Mouse (Mus musculus) mouse trophoblast stem cell (cell line): Measurements from ENCODE around the gene C5ar1.

Experiments
- in situ Hi-C, 2 experiments: fragments of 300-500 bp; cut with MseI, MboI; formaldehyde crosslinking; loops; 2 replicates in 1 of 2; 3 replicates in 1 of 2; pipeline ENCODE4 v1.15.1; 2025

Gene C5ar1

GRCm38 (mm10) chr7:16229869-16230268 is 29.5 kb downstream of the C5ar1 start:
- in situ Hi-C loops = no loop called here

GRCm38 (mm10) chr7:16221582-16222272 is 37.6 kb downstream of the C5ar1 start, which contains the start of gene Dhx34:
Gene Dhx34 (minus strand): TSS chr7:16222037.
- in situ Hi-C loops = loop anchor here in 1 of 2 experiments (5.0 kb wide), 1 partner anchor 51 kb away; the partner anchor contains the start of gene Inafm1

- in situ Hi-C loops = no loop called here
Observed at GRCm38 (mm10) chr7:16213986-16214385, 45.4 kb downstream of the C5ar1 start.

DNA sequence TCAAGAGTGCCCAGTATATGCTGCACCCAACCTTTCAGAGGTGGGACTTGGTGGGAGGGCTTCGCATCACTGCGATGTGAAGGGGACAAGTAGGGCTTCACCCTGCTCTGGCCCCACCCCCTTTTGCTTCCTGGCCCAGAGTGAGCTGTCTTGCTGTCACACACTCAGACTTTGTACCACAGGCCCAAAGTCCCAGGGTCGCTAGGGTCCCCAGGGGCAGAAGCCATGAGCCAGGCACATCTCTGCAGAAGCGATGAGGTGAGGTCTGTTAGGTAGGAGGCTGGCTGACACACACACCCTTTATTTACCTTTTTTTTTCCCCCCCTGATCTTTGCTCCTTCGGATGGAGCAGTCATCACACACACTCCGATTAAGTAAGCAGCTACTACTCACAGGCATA is 46.1 kb downstream of the C5ar1 start:
- in situ Hi-C loops = no loop called here

DNA sequence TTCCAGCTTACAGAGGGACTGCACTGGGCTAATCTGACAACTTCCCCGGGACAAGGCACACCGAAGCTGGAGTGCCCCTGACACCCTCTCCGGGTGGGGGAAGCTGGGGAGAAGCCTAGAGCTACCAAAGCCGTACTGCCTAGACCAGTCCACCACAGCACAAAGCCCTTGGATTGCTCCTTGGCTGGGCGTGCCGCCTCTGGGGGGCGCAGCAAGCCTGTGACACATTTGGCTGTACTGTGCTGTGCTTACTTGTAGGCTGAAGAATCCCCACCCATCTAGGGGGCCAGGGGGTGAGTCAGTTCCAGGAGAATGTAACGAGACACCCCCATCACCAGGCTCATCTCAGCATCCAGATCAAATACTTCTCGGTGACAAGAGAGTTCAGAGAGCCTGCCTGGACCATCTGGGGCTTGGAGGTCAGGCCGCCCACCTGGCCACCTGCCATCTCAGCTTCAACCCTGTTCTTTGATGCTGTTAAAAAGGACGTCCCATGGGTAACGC is 48.4 kb downstream of the C5ar1 start:
- in situ Hi-C loops = no loop called here

- in situ Hi-C loops = no loop called here
Observed at GRCm38 (mm10) chr7:16208781-16209665, 50.3 kb downstream of the C5ar1 start.

GRCm38 (mm10) chr7:16207496-16207895 is 51.8 kb downstream of the C5ar1 start:
- in situ Hi-C loops = no loop called here

GRCm38 (mm10) chr7:16207076-16207475 is 52.3 kb downstream of the C5ar1 start:
- in situ Hi-C loops = no loop called here

- in situ Hi-C loops = no loop called here
Observed at GRCm38 (mm10) chr7:16204791-16205190, 54.5 kb downstream of the C5ar1 start.

DNA sequence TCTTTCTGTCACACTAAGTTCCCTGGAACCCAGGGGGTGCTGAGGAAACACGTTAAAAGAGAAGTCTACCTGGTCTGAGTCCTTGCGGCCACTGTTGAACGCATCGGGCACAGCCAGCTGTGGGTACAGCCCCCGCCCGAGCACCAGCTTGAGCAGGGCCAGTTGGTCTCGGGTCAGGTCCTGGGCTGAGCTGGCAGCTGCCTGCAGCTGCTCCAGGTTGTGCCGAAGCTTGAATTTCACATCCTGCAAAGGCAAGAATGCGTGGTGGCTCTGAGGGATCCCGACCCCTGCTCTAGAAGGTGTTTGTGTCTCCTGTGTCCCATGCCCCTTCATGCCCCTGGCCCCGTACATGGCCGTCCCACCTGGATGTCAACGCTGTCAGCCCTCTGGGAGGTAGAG is 55.8 kb downstream of the C5ar1 start:
- in situ Hi-C loops = no loop called here

DNA sequence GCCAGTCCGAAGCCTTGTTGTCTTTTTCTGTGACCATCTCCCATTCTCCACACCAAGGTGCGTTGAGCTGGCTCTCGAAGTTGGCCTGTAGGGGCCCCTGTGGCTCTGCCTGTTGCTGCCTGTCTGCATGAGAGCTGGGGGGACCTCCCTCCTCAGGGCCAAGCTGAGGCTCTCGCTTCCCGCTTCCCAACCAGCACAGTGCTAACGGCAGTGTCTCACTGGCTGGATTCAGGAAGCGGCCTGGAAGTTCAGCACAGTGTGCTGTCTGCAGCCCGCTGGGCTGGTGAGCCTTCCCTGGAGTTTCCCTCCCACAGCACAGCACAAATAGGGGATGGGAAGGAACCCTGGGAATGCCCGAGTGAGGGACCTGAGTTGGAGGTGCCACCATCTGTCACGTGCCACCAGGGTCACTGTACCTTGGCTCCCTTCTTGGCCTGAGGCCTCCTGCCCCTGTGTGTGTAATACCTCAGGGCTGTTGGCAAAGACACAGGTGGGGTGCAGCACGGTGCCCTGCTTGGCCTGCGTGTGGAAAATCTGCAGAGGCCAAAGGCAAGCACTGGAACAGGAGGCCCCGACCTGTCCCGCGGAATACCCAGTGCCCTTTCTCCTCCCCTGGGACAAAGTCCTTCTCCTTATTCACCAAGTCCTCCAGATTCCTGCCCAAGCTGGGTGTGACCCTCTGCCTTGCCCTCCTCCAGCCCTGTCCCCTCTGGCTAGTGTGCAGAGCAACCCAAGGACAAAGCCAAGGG is 56.4 kb downstream of the C5ar1 start:
- in situ Hi-C loops = no loop called here

GRCm38 (mm10) chr7:16201136-16201535 is 58.2 kb downstream of the C5ar1 start:
- in situ Hi-C loops = no loop called here

- in situ Hi-C loops = no loop called here
Observed at GRCm38 (mm10) chr7:16198540-16198939, 60.8 kb downstream of the C5ar1 start.

- in situ Hi-C loops = no loop called here
Observed at GRCm38 (mm10) chr7:16197166-16197565, 62.2 kb downstream of the C5ar1 start.
